Mouse (Mus musculus): Measurements from ENCODE around the gene Grik4. TPM values are rescaled to one million over a fixed set of nuclear protein-coding genes. Genes with fewer than 3 reads are reported as not detected.

Gene Grik4
- polyA plus RNA-seq, 1 experiment from 2014 or later: 0.57 TPM

GRCm38 (mm10) chr9:42482944-42483343 lies 461.3 kb downstream of the Grik4 start:
- Histone ChIP-seq H3K9ac (ENCODE audit: low read length) (no peak overlapping the region), H3K4me1 (ENCODE audit: control insufficient read depth, insufficient read depth, low read length) (no peaks in the 10 kb centered on the region), H3K4me2 (ENCODE audit: low read depth, low read length) (no peak overlapping the region), H3K4me3 (replicated peaks; ENCODE audit: low read length) (no peak overlapping the region), H3K27ac (ENCODE audit: low read length) (no peak overlapping the region), H3K27me3 (ENCODE audit: control insufficient read depth, insufficient read depth, low read length) (no peaks in the 10 kb centered on the region), H3K9me3 (replicated peaks; ENCODE audit: control insufficient read depth, low read length) (no peaks in the 10 kb centered on the region), H3K36me3 (ENCODE audit: control insufficient read depth, insufficient read depth, low read length) (no peaks in the 10 kb centered on the region)
- WGBS: 87% methylated on average over 1 of the region's 1 CpGs
- ATAC-seq (ENCODE audit: insufficient read depth, low FRiP score): no peak

GRCm38 (mm10) chr9:42476166-42476565 lies 468.1 kb downstream of the Grik4 start:
- no peak overlapping the region for H3K4me2 ChIP-seq (ENCODE audit: low read depth, low read length)
- H3K27me3 ChIP-seq (ENCODE audit: control insufficient read depth, insufficient read depth, low read length): no peaks in the 10 kb centered on the region
- H3K9ac ChIP-seq (ENCODE audit: low read length): no peak overlapping the region
- ATAC-seq (ENCODE audit: insufficient read depth, low FRiP score): no peak
- no peak overlapping the region for H3K27ac ChIP-seq (ENCODE audit: low read length)
- H3K4me3 ChIP-seq (replicated peaks; ENCODE audit: low read length): no peak overlapping the region
- H3K9me3 ChIP-seq (replicated peaks; ENCODE audit: control insufficient read depth, low read length): no peaks in the 10 kb centered on the region
- H3K4me1 ChIP-seq (ENCODE audit: control insufficient read depth, insufficient read depth, low read length): peaks cover 7% of the 10 kb centered on the region; the same call in 1 of the 2 replicates
- H3K36me3 ChIP-seq (ENCODE audit: control insufficient read depth, insufficient read depth, low read length): no peaks in the 10 kb centered on the region
- 67% methylated on average over 4 of the region's 4 CpGs for WGBS

- ATAC-seq (ENCODE audit: insufficient read depth, low FRiP score): no peak
- Histone ChIP-seq H3K36me3 (ENCODE audit: control insufficient read depth, insufficient read depth, low read length) (no peaks in the 10 kb centered on the region), H3K9me3 (replicated peaks; ENCODE audit: control insufficient read depth, low read length) (no peaks in the 10 kb centered on the region), H3K9ac (ENCODE audit: low read length) (no peak overlapping the region), H3K4me1 (ENCODE audit: control insufficient read depth, insufficient read depth, low read length) (peaks cover 16% of the 10 kb centered on the region), H3K27me3 (ENCODE audit: control insufficient read depth, insufficient read depth, low read length) (no peaks in the 10 kb centered on the region), H3K4me2 (ENCODE audit: low read depth, low read length) (no peak overlapping the region), H3K4me3 (replicated peaks; ENCODE audit: low read length) (no peak overlapping the region), H3K27ac (ENCODE audit: low read length) (no peak overlapping the region)
- WGBS: 83% methylated on average over 8 of the region's 8 CpGs
These were observed 470.0 kb downstream of the Grik4 start for GRCm38 (mm10) chr9:42474244-42474643.

- peaks cover 23% of the 10 kb centered on the region for H3K4me1 ChIP-seq (ENCODE audit: control insufficient read depth, insufficient read depth, low read length)
- H3K36me3 ChIP-seq (ENCODE audit: control insufficient read depth, insufficient read depth, low read length): no peaks in the 10 kb centered on the region
- H3K27me3 ChIP-seq (ENCODE audit: control insufficient read depth, insufficient read depth, low read length): no peaks in the 10 kb centered on the region
- H3K4me2 ChIP-seq (ENCODE audit: low read depth, low read length): peak overlapping the region; percentile 79
- H3K9me3 ChIP-seq (replicated peaks; ENCODE audit: control insufficient read depth, low read length): no peaks in the 10 kb centered on the region
- peak overlapping the region; percentile 92 for H3K9ac ChIP-seq (ENCODE audit: low read length)
- 6% methylated on average over 49 of the region's 49 CpGs for WGBS
- peak overlapping the region; percentile 68 for H3K27ac ChIP-seq (ENCODE audit: low read length)
- ATAC-seq (ENCODE audit: insufficient read depth, low FRiP score): peak; percentile 93
- peak overlapping the region; percentile 92 for H3K4me3 ChIP-seq (replicated peaks; ENCODE audit: low read length)
These were observed 472.2 kb downstream of the Grik4 start for GRCm38 (mm10) chr9:42471921-42472747.

GRCm38 (mm10) chr9:42471214-42471613 lies 473.1 kb downstream of the Grik4 start:
- Histone ChIP-seq H3K9me3 (replicated peaks; ENCODE audit: control insufficient read depth, low read length) (no peaks in the 10 kb centered on the region), H3K4me2 (ENCODE audit: low read depth, low read length) (peak overlapping the region; percentile 79), H3K9ac (ENCODE audit: low read length) (peak overlapping the region; percentile 92), H3K4me1 (ENCODE audit: control insufficient read depth, insufficient read depth, low read length) (peaks cover 23% of the 10 kb centered on the region), H3K27me3 (ENCODE audit: control insufficient read depth, insufficient read depth, low read length) (no peaks in the 10 kb centered on the region), H3K36me3 (ENCODE audit: control insufficient read depth, insufficient read depth, low read length) (no peaks in the 10 kb centered on the region), H3K4me3 (replicated peaks; ENCODE audit: low read length) (peak overlapping the region; percentile 92), H3K27ac (ENCODE audit: low read length) (peak overlapping the region; percentile 68)
- 38% methylated on average over 4 of the region's 4 CpGs for WGBS
- ATAC-seq (ENCODE audit: insufficient read depth, low FRiP score): peak; percentile 71; the same call in 1 of the 2 replicates

- H3K4me3 ChIP-seq (replicated peaks; ENCODE audit: low read length): no peak overlapping the region
- ATAC-seq (ENCODE audit: insufficient read depth, low FRiP score): no peak
- H3K36me3 ChIP-seq (ENCODE audit: control insufficient read depth, insufficient read depth, low read length): no peaks in the 10 kb centered on the region
- H3K9me3 ChIP-seq (replicated peaks; ENCODE audit: control insufficient read depth, low read length): no peaks in the 10 kb centered on the region
- H3K27ac ChIP-seq (ENCODE audit: low read length): no peak overlapping the region
- H3K4me2 ChIP-seq (ENCODE audit: low read depth, low read length): no peak overlapping the region
- H3K4me1 ChIP-seq (ENCODE audit: control insufficient read depth, insufficient read depth, low read length): peaks cover 23% of the 10 kb centered on the region
- WGBS: 93% methylated on average over 15 of the region's 15 CpGs
- H3K27me3 ChIP-seq (ENCODE audit: control insufficient read depth, insufficient read depth, low read length): no peaks in the 10 kb centered on the region
- H3K9ac ChIP-seq (ENCODE audit: low read length): no peak overlapping the region
These were observed 475.0 kb downstream of the Grik4 start for GRCm38 (mm10) chr9:42469323-42469722.

- H3K9me3 ChIP-seq (replicated peaks; ENCODE audit: control insufficient read depth, low read length): no peaks in the 10 kb centered on the region
- WGBS: 91% methylated on average over 5 of the region's 5 CpGs
- H3K4me2 ChIP-seq (ENCODE audit: low read depth, low read length): no peak overlapping the region
- H3K36me3 ChIP-seq (ENCODE audit: control insufficient read depth, insufficient read depth, low read length): no peaks in the 10 kb centered on the region
- H3K27me3 ChIP-seq (ENCODE audit: control insufficient read depth, insufficient read depth, low read length): no peaks in the 10 kb centered on the region
- H3K4me3 ChIP-seq (replicated peaks; ENCODE audit: low read length): no peak overlapping the region
- no peak overlapping the region for H3K27ac ChIP-seq (ENCODE audit: low read length)
- ATAC-seq (ENCODE audit: insufficient read depth, low FRiP score): no peak
- H3K4me1 ChIP-seq (ENCODE audit: control insufficient read depth, insufficient read depth, low read length): peaks cover 26% of the 10 kb centered on the region
- H3K9ac ChIP-seq (ENCODE audit: low read length): no peak overlapping the region
These were observed 475.9 kb downstream of the Grik4 start for GRCm38 (mm10) chr9:42468360-42468759.

Small RNAs within 50 kb of the gene (microRNA-seq; reads per million reads assigned to microRNA genes)
- gene Gm27509: not detected

Other genes with a start within 250 kb of the Grik4 start
- gene Arhgef12, start 162.7 kb upstream of the Grik4 start, polyA plus RNA-seq (2015; fragmentation: Nextera tagmentation; extraction: Ambion mirVana): 10.6 and 11.2 TPM in 2 replicates
- 4.0 and 4.5 TPM in 2 replicates for gene Tmem136, start 172.1 kb upstream of the Grik4 start, polyA plus RNA-seq (2015; fragmentation: Nextera tagmentation; extraction: Ambion mirVana)